Mouse (Mus musculus): Measurements from ENCODE around the gene Hist2h3c2.
A peak's percentile ranks its signal among the peaks of the same experiment; 100 is the strongest.

- TF ChIP-seq CTCF (IDR thresholded peaks at IDR 0.05 in 2 of 3, conservative IDR thresholded peaks at IDR 0.05 in 1 of 3; ENCODE audit: control insufficient read depth in 1 of 3, insufficient read depth in 1 of 3, low read depth in 2 of 3, low read length in 3 of 3, poor library complexity in 1 of 3, severe bottlenecking in 1 of 3) = no peak
- TF ChIP-seq EP300 (IDR thresholded peaks at IDR 0.05; ENCODE audit: low read depth in 1 of 2, low read length in 2 of 2) = no peak; a peak in 1 of 4 replicates
- TF ChIP-seq POLR2A (IDR thresholded peaks at IDR 0.05; ENCODE audit: control insufficient read depth in 1 of 2, insufficient read depth in 1 of 2, low read depth in 1 of 2, low read length in 2 of 2, poor library complexity in 1 of 2) = peak in 1 of 2 experiments; percentile 76; a peak in 2 of 4 replicates
- no peak for TF ChIP-seq RCOR1 (IDR thresholded peaks at IDR 0.05; ENCODE audit: low read depth, low read length)
- no peak for TF ChIP-seq RAD21 (IDR thresholded peaks at IDR 0.05; ENCODE audit: low read depth, low read length)
- TF ChIP-seq UBTF (IDR thresholded peaks at IDR 0.05; ENCODE audit: borderline replicate concordance, insufficient read depth, low read depth, low read length) = no peak
- TF ChIP-seq POLR2AphosphoS2 (IDR thresholded peaks at IDR 0.05; ENCODE audit: low read length) = peak; percentile 93
- TF ChIP-seq SMC3 (IDR thresholded peaks at IDR 0.05; ENCODE audit: low read depth, low read length) = no peak
- TF ChIP-seq TBP (IDR thresholded peaks at IDR 0.05; ENCODE audit: low read depth, low read length) = peak; percentile 82
Measured at GRCm38 (mm10) chr3:96198181-96198580, 40.7 kb downstream of the Hist2h3c2 start.

Data from MEL (cell line).